ENCODE assay signal across 25 mouse cellular contexts in genomic region chr12:11717633-11718032, GRCm38 (mm10).
A peak's percentile ranks its signal among the peaks of the same experiment; 100 is the strongest.
DNase-seq lines count a peak whose midpoint lies in the region; ATAC-seq and TF ChIP-seq lines count a peak whose summit lies in the region.
"Had no signal": no experiment of that assay in that cellular context is flagged by ENCODE, and none has a peak within 500 bp of the region (broad histone marks: within the 10 kb centered on the region; RNA-seq: fewer than 3 reads in every experiment).

No protein-coding gene starts in this region.

- no peaks in the 10 kb centered on the region for H3K4me1 ChIP-seq in kidney, adult 2 months (ENCODE audit: control insufficient read depth, insufficient read depth, low read length)
- no peaks in the 10 kb centered on the region for H3K4me1 ChIP-seq in kidney, embryonic 16.5 days (ENCODE audit: insufficient read depth, low read length)
- H3K4me1 ChIP-seq in stomach, postnatal 0 days (replicated peaks; ENCODE audit: control insufficient read depth, insufficient read depth) = no peaks in the 10 kb centered on the region
- H3K4me1 ChIP-seq: heart, embryonic 13.5 days; hindbrain, embryonic 15.5 days; liver, embryonic 12.5 days; midbrain, embryonic 12.5 days; neural tube, embryonic 12.5 days had no signal

- no peaks in the 10 kb centered on the region for H3K36me3 ChIP-seq in kidney, adult 2 months (ENCODE audit: control insufficient read depth, insufficient read depth, low read length)
- H3K36me3 ChIP-seq in kidney, embryonic 16.5 days (ENCODE audit: insufficient read depth, low read length) = no peaks in the 10 kb centered on the region
- H3K36me3 ChIP-seq in stomach, postnatal 0 days (ENCODE audit: control insufficient read depth, insufficient read depth, low read length) = no peaks in the 10 kb centered on the region
- H3K36me3 ChIP-seq: G1E; heart, embryonic 13.5 days; hindbrain, embryonic 15.5 days; liver, embryonic 12.5 days; midbrain, embryonic 12.5 days; neural tube, embryonic 12.5 days had no signal

- TF ChIP-seq CTCF in kidney, adult 2 months (conservative IDR thresholded peaks at IDR 0.05; ENCODE audit: insufficient read depth, insufficient read length, low read depth, low read length) = no peak
- no peak for TF ChIP-seq CTCF in stomach, postnatal 0 days (IDR thresholded peaks at IDR 0.05; ENCODE audit: low read depth)

- H3K4me2 ChIP-seq in kidney, embryonic 16.5 days (replicated peaks; ENCODE audit: low read depth, low read length) = no peak overlapping the region
- H3K4me2 ChIP-seq in stomach, postnatal 0 days (replicated peaks; ENCODE audit: low read depth) = no peak overlapping the region
- H3K4me2 ChIP-seq: heart, embryonic 13.5 days; hindbrain, embryonic 15.5 days; liver, embryonic 12.5 days; midbrain, embryonic 12.5 days; neural tube, embryonic 12.5 days had no signal

- no peak overlapping the region for H3K27ac ChIP-seq in kidney, adult 2 months (ENCODE audit: insufficient read depth, low read depth, low read length)
- no peak overlapping the region for H3K27ac ChIP-seq in kidney, embryonic 16.5 days (ENCODE audit: low read length)
- H3K27ac ChIP-seq in stomach, postnatal 0 days (replicated peaks) = no peak overlapping the region
- H3K27ac ChIP-seq: heart, embryonic 13.5 days; hindbrain, embryonic 15.5 days; layer of hippocampus, adult 2 months; liver, embryonic 12.5 days; midbrain, embryonic 12.5 days; neural tube, embryonic 12.5 days had no signal

- no peak overlapping the region for H3K4me3 ChIP-seq in kidney, adult 2 months (ENCODE audit: insufficient read depth, low read depth, low read length)
- H3K4me3 ChIP-seq in kidney, embryonic 16.5 days (ENCODE audit: low read length) = no peak overlapping the region
- H3K4me3 ChIP-seq in stomach, postnatal 0 days (ENCODE audit: low read depth, low read length) = no peak overlapping the region
- H3K4me3 ChIP-seq: erythroblast, embryonic 14.5 days; heart, embryonic 13.5 days; hindbrain, embryonic 15.5 days; layer of hippocampus, adult 2 months; liver, embryonic 12.5 days; midbrain, embryonic 12.5 days; myocyte; neural tube, embryonic 12.5 days had no signal

- WGBS in kidney, adult 2 months = 45% methylated on average over 4 of the region's 4 CpGs
- WGBS in kidney, embryonic 16.5 days = 56% methylated on average over 4 of the region's 4 CpGs
- 44% methylated on average over 4 of the region's 4 CpGs for WGBS in stomach, postnatal 0 days

- DNase-seq in adrenal gland, adult 2 months = peak; percentile 2
- no peak for DNase-seq in adrenal gland, adult 8-10 months
- peak; percentile 35 for DNase-seq in kidney, adult 2 months
- peak; percentile 6 for DNase-seq in kidney, postnatal 10 days
- DNase-seq in stomach, postnatal 0 days (ENCODE audit: low spot score) = peak; percentile 12
- no peak for DNase-seq in cerebellum, postnatal 10 days
- DNase-seq: cerebellum, adult 11 months; cerebellum, adult 9-11 months; forebrain, postnatal 0 days; gastrocnemius, postnatal 10 days; heart, postnatal 10 days; left cerebral cortex, postnatal 4 days; liver, postnatal 0 days; lung, postnatal 36 days had no signal

- ATAC-seq in kidney, embryonic 16.5 days (ENCODE audit: low FRiP score, low TSS enrichment) = no peak
- peak; percentile 89 for ATAC-seq in stomach, postnatal 0 days (ENCODE audit: low FRiP score, low TSS enrichment)
- no peak for ATAC-seq in activated CD4-positive, CD25-positive, alpha-beta regulatory T cell, adult 4 months
- ATAC-seq: forebrain, postnatal 0 days; liver, embryonic 12.5 days; liver, postnatal 0 days had no signal

- TF ChIP-seq EP300 in stomach, postnatal 0 days (optimal IDR thresholded peaks at IDR 0.05) = no peak

- no peaks in the 10 kb centered on the region for H3K9me3 ChIP-seq in kidney, embryonic 16.5 days (ENCODE audit: low read length)
- H3K9me3 ChIP-seq in stomach, postnatal 0 days (ENCODE audit: control insufficient read depth, low read length) = no peaks in the 10 kb centered on the region
- H3K9me3 ChIP-seq: G1E; heart, embryonic 13.5 days; hindbrain, embryonic 15.5 days; liver, embryonic 12.5 days; midbrain, embryonic 12.5 days; neural tube, embryonic 12.5 days had no signal

- no peak for TF ChIP-seq POLR2A in kidney, adult 2 months (IDR thresholded peaks at IDR 0.05; ENCODE audit: low read depth, low read length)

- H3K27me3 ChIP-seq in kidney, adult 2 months (replicated peaks; ENCODE audit: control insufficient read depth, insufficient read depth, low read length) = no peaks in the 10 kb centered on the region
- H3K27me3 ChIP-seq in kidney, embryonic 16.5 days (ENCODE audit: insufficient read depth, low read length) = no peaks in the 10 kb centered on the region
- H3K27me3 ChIP-seq in stomach, postnatal 0 days (ENCODE audit: control insufficient read depth, insufficient read depth, low read length) = no peaks in the 10 kb centered on the region
- H3K27me3 ChIP-seq: heart, embryonic 13.5 days; hindbrain, embryonic 15.5 days; liver, embryonic 12.5 days; midbrain, embryonic 12.5 days; neural tube, embryonic 12.5 days had no signal

- no peak overlapping the region for H3K9ac ChIP-seq in kidney, embryonic 16.5 days (replicated peaks; ENCODE audit: low read length)
- H3K9ac ChIP-seq in stomach, postnatal 0 days (ENCODE audit: low read length) = no peak overlapping the region
- H3K9ac ChIP-seq: forebrain, postnatal 0 days; heart, embryonic 13.5 days; hindbrain, embryonic 15.5 days; liver, embryonic 12.5 days; liver, postnatal 0 days; midbrain, embryonic 12.5 days; neural tube, embryonic 12.5 days had no signal

Comparison
In these comparisons a context has a peak if more than half of its experiments do, and no peak if none do; other contexts are left out.
1. DNase-seq: peak in adrenal gland, adult 2 months (single experiment), kidney, adult 2 months (single experiment), kidney, postnatal 10 days (single experiment) and stomach, postnatal 0 days (single experiment); none in adrenal gland, adult 8-10 months (single experiment) and cerebellum, postnatal 10 days (0 of 2).